ENCODE assay signal across 9 mouse cellular contexts in genomic region chr6:90534701-90535475, GRCm38 (mm10). TPM values are rescaled to one million over a fixed set of nuclear protein-coding genes. Genes with fewer than 3 reads are reported as not detected.
DNase-seq lines count a peak whose midpoint lies in the region; ATAC-seq and TF ChIP-seq lines count a peak whose summit lies in the region.
"Had no signal": no experiment of that assay in that cellular context is flagged by ENCODE, and none has a peak within 500 bp of the region (broad histone marks: within the 10 kb centered on the region; RNA-seq: fewer than 3 reads in every experiment).

No protein-coding gene starts in this region.

- H3K4me2 ChIP-seq in midbrain, embryonic 16.5 days (ENCODE audit: low read length), result no peak overlapping the region
- H3K4me2 ChIP-seq: heart, embryonic 13.5 days; stomach, embryonic 15.5 days had no signal

- H3K9me3 ChIP-seq in midbrain, embryonic 16.5 days (replicated peaks; ENCODE audit: control insufficient read depth, low read length, poor library complexity, severe bottlenecking), result no peaks in the 10 kb centered on the region
- H3K9me3 ChIP-seq: heart, embryonic 13.5 days; stomach, embryonic 15.5 days had no signal

- 44% methylated on average over 8 of the region's 8 CpGs for WGBS in midbrain, embryonic 16.5 days

- peaks cover 4% of the 10 kb centered on the region; the same call in 1 of the 2 replicates for H3K4me1 ChIP-seq in midbrain, embryonic 16.5 days (ENCODE audit: control insufficient read depth, insufficient read depth, low read length)
- H3K4me1 ChIP-seq: heart, embryonic 13.5 days; stomach, embryonic 15.5 days had no signal

- H3K27me3 ChIP-seq in midbrain, embryonic 16.5 days (ENCODE audit: control insufficient read depth, insufficient read depth, low read depth, low read length), result no peaks in the 10 kb centered on the region
- H3K27me3 ChIP-seq: stomach, embryonic 15.5 days had no signal

- TF ChIP-seq CTCF in layer of hippocampus, adult 2 months (conservative IDR thresholded peaks at IDR 0.05), result no peak

- no peak overlapping the region for H3K9ac ChIP-seq in midbrain, embryonic 16.5 days (ENCODE audit: low read depth, low read length)
- H3K9ac ChIP-seq: heart, embryonic 13.5 days; stomach, embryonic 15.5 days had no signal

- peak; percentile 71 for ATAC-seq in cerebellum, adult (ENCODE audit: insufficient number of reproducible peaks, low FRiP score, low TSS enrichment)
- ATAC-seq in midbrain, embryonic 16.5 days, result peak; percentile 84

- H3K36me3 ChIP-seq in midbrain, embryonic 16.5 days (ENCODE audit: control insufficient read depth, insufficient read depth, low read length), result no peaks in the 10 kb centered on the region
- H3K36me3 ChIP-seq: heart, embryonic 13.5 days; stomach, embryonic 15.5 days had no signal

- H3K27ac ChIP-seq in layer of hippocampus, adult 2 months, result peak overlapping the region; percentile 69
- peak overlapping the region; percentile 44 for H3K27ac ChIP-seq in midbrain, embryonic 16.5 days (ENCODE audit: low read length)
- H3K27ac ChIP-seq: heart, embryonic 13.5 days; stomach, embryonic 15.5 days had no signal

- no peak overlapping the region for H3K4me3 ChIP-seq in layer of hippocampus, adult 2 months
- H3K4me3 ChIP-seq in midbrain, embryonic 16.5 days (ENCODE audit: low read depth, low read length), result no peak overlapping the region
- H3K4me3 ChIP-seq: heart, embryonic 13.5 days; stomach, embryonic 15.5 days had no signal

- peak; percentile 90 to 93 for DNase-seq in cerebellum, postnatal 10 days
- peak; percentile 73 to 84 for DNase-seq in layer of hippocampus, adult 2 months (ENCODE audit: low spot score in 2 of 2)
- no peak for DNase-seq in testis, postnatal 14 days (ENCODE audit: low spot score)
- DNase-seq in adrenal gland, postnatal 10 days, result no peak
- DNase-seq in retina, postnatal 1 day, result no peak

RNA-seq across cellular contexts. Expression of gene Aldh1l1, which starts 48.7 kb away (rescaled TPM):
- 10 to 100 TPM; 39.3 to 45.2 TPM for total RNA-seq in layer of hippocampus, adult 2 months (2021)
- polyA plus RNA-seq in midbrain, embryonic 16.5 days (2015; fragmentation: Nextera tagmentation; extraction: Ambion mirVana), result 46.5 and 72.2 TPM in 2 replicates
- 10 to 100 TPM; 51.9 to 95.0 TPM for total RNA-seq in adrenal gland, postnatal 10 days (2021)

Comparison
In these comparisons a context has a peak if more than half of its experiments do, and no peak if none do; other contexts are left out.
1. DNase-seq: peak in cerebellum, postnatal 10 days (2 of 2) and layer of hippocampus, adult 2 months (2 of 2); none in testis, postnatal 14 days (single experiment), adrenal gland, postnatal 10 days (single experiment) and retina, postnatal 1 day (single experiment).